Mouse (Mus musculus): ENCODE data around the gene Olfr1275.

Olfr1275 gene

GRCm38 (mm10) chr2:111235186-111235585, at the start of gene Olfr1275:
TSS of gene Olfr1275 (minus strand) at chr2:111235286.
- DNase-seq, result no peak

GRCm38 (mm10) chr2:111274006-111274405, 38.9 kb upstream of the Olfr1275 start, which contains the start of gene Olfr1277:
TSS of gene Olfr1277 (minus strand) at chr2:111274106.
- DNase-seq, result no peak

GRCm38 (mm10) chr2:111254216-111254615, 19.1 kb upstream of the Olfr1275 start, which contains the start of gene Olfr1276:
TSS of gene Olfr1276 (plus strand) at chr2:111254516.
- no peak for DNase-seq

GRCm38 (mm10) chr2:111229502-111229901, 5.6 kb downstream of the Olfr1275 start, which contains the start of gene 4930430A15Rik:
TSS of gene 4930430A15Rik (minus strand) at chr2:111229602.
- no peak for DNase-seq

GRCm38 (mm10) chr2:111182068-111182467, 53.0 kb downstream of the Olfr1275 start:
- DNase-seq, result no peak

Data from thymus, postnatal 4 days (tissue).